Mouse (Mus musculus) cerebellum, adult (tissue): ENCODE data around the gene Olfr70.

ENCODE experiments used
- ATAC-seq: cut with Nextera tagmentation; 2 replicates; pipeline ENCODE4 v1.9.2; 2017; ENCODE audit warnings: mild to moderate bottlenecking, moderate library complexity, mixed read lengths; ENCODE audit not compliant: insufficient number of reproducible peaks, low FRiP score, low TSS enrichment

The Olfr70 gene

GRCm38 (mm10) chr4:43657146-43657545 is 43.5 kb downstream of the Olfr70 start:
- no peak for ATAC-seq

- peak; percentile 97 for ATAC-seq
Observed at GRCm38 (mm10) chr4:43656339-43657109, 44.1 kb downstream of the Olfr70 start, which contains the start of gene Hint2. Gene Hint2 (minus strand): TSS chr4:43656466.

- peak; percentile 4; the same call in 1 of the 2 replicates for ATAC-seq
Observed at GRCm38 (mm10) chr4:43655656-43656338, 44.8 kb downstream of the Olfr70 start.

GRCm38 (mm10) chr4:43653161-43654015 is 47.2 kb downstream of the Olfr70 start, which contains the start of gene Spag8:
Gene Spag8 (minus strand): TSS chr4:43653594.
- ATAC-seq: no peak

GRCm38 (mm10) chr4:43652726-43653125 is 47.9 kb downstream of the Olfr70 start:
- ATAC-seq: no peak

GRCm38 (mm10) chr4:43649783-43650182 is 50.8 kb downstream of the Olfr70 start:
- ATAC-seq: no peak
